Mouse (Mus musculus): ENCODE results near the gene Syne3. TPM values are rescaled to one million over a fixed set of nuclear protein-coding genes. Genes with fewer than 3 reads are reported as not detected.

Gene Syne3
- total RNA-seq (2014; rRNA removed; ENCODE audit: low replicate concordance): 5.0 TPM in 2 replicates
- polyA plus RNA-seq (2015; fragmentation: Nextera tagmentation; extraction: Ambion mirVana): 1.8 TPM in 2 replicates

- no peak for TF ChIP-seq EP300 (IDR thresholded peaks at IDR 0.05; ENCODE audit: low read depth)
- TF ChIP-seq CTCF (IDR thresholded peaks at IDR 0.05; ENCODE audit: low read depth): no peak; the same call in 1 of the 2 replicates
- WGBS: under 1% methylated on average over 58 of the region's 66 CpGs
- H3K4me2 ChIP-seq (ENCODE audit: low read depth, low read length): peak within 1 kb of the TSS; percentile 77
- peak within 1 kb of the TSS; percentile 84 for H3K4me3 ChIP-seq (ENCODE audit: low read depth, low read length)
- no peaks in the 10 kb centered on the region for H3K27me3 ChIP-seq (ENCODE audit: control insufficient read depth, insufficient read depth, low read length)
- peak within 1 kb of the TSS; percentile 61 for H3K9ac ChIP-seq (replicated peaks; ENCODE audit: low read depth, low read length)
- H3K27ac ChIP-seq (ENCODE audit: low read depth): peak within 1 kb of the TSS; percentile 78
- H3K9me3 ChIP-seq (replicated peaks; ENCODE audit: control insufficient read depth, low read length): no peaks in the 10 kb centered on the region
- ATAC-seq (ENCODE audit: insufficient read depth, low read depth) (peak; percentile 79), DNase-seq (ENCODE audit: low spot score) (peak; percentile 46)
- no peaks in the 10 kb centered on the region for H3K36me3 ChIP-seq (replicated peaks; ENCODE audit: control insufficient read depth, insufficient read depth, low read length)
- peaks cover 22% of the 10 kb centered on the region for H3K4me1 ChIP-seq (ENCODE audit: control insufficient read depth, insufficient read depth)
Observed at GRCm38 (mm10) chr12:105009370-105010212, at the start of gene Syne3. Syne3 (minus strand) TSS chr12:105009809.

GRCm38 (mm10) chr12:105055308-105055707 lies 45.7 kb upstream of the Syne3 start:
- no peak for TF ChIP-seq EP300 (IDR thresholded peaks at IDR 0.05; ENCODE audit: low read depth)
- TF ChIP-seq CTCF (IDR thresholded peaks at IDR 0.05; ENCODE audit: low read depth): no peak
- no peaks in the 10 kb centered on the region for H3K9me3 ChIP-seq (replicated peaks; ENCODE audit: control insufficient read depth, low read length)
- no peak overlapping the region for H3K27ac ChIP-seq (ENCODE audit: low read depth)
- DNase-seq (ENCODE audit: low spot score): no peak
- H3K9ac ChIP-seq (replicated peaks; ENCODE audit: low read depth, low read length): no peak overlapping the region
- H3K4me3 ChIP-seq (ENCODE audit: low read depth, low read length): no peak overlapping the region
- WGBS: 75% methylated on average over 6 of the region's 6 CpGs
- no peak for ATAC-seq (ENCODE audit: insufficient read depth, low read depth)
- no peaks in the 10 kb centered on the region for H3K36me3 ChIP-seq (replicated peaks; ENCODE audit: control insufficient read depth, insufficient read depth, low read length)
- H3K27me3 ChIP-seq (ENCODE audit: control insufficient read depth, insufficient read depth, low read length): no peaks in the 10 kb centered on the region
- no peak overlapping the region for H3K4me2 ChIP-seq (ENCODE audit: low read depth, low read length)
- no peaks in the 10 kb centered on the region for H3K4me1 ChIP-seq (ENCODE audit: control insufficient read depth, insufficient read depth)

GRCm38 (mm10) chr12:105054041-105054440 lies 44.4 kb upstream of the Syne3 start:
- Histone ChIP-seq H3K27me3 (ENCODE audit: control insufficient read depth, insufficient read depth, low read length) (no peaks in the 10 kb centered on the region), H3K4me3 (ENCODE audit: low read depth, low read length) (no peak overlapping the region), H3K4me2 (ENCODE audit: low read depth, low read length) (no peak overlapping the region), H3K36me3 (replicated peaks; ENCODE audit: control insufficient read depth, insufficient read depth, low read length) (no peaks in the 10 kb centered on the region), H3K4me1 (ENCODE audit: control insufficient read depth, insufficient read depth) (no peaks in the 10 kb centered on the region), H3K9ac (replicated peaks; ENCODE audit: low read depth, low read length) (no peak overlapping the region), H3K9me3 (replicated peaks; ENCODE audit: control insufficient read depth, low read length) (no peaks in the 10 kb centered on the region), H3K27ac (ENCODE audit: low read depth) (no peak overlapping the region)
- no peak for DNase-seq (ENCODE audit: low spot score)
- no peak for TF ChIP-seq EP300 (IDR thresholded peaks at IDR 0.05; ENCODE audit: low read depth)
- no peak for TF ChIP-seq CTCF (IDR thresholded peaks at IDR 0.05; ENCODE audit: low read depth)
- 89% methylated on average over 15 of the region's 15 CpGs for WGBS
- ATAC-seq (ENCODE audit: insufficient read depth, low read depth): no peak

GRCm38 (mm10) chr12:105050898-105051297 lies 41.3 kb upstream of the Syne3 start:
- Histone ChIP-seq H3K27ac (ENCODE audit: low read depth) (no peak overlapping the region), H3K4me1 (ENCODE audit: control insufficient read depth, insufficient read depth) (no peaks in the 10 kb centered on the region), H3K9me3 (replicated peaks; ENCODE audit: control insufficient read depth, low read length) (no peaks in the 10 kb centered on the region), H3K36me3 (replicated peaks; ENCODE audit: control insufficient read depth, insufficient read depth, low read length) (no peaks in the 10 kb centered on the region), H3K9ac (replicated peaks; ENCODE audit: low read depth, low read length) (no peak overlapping the region), H3K4me2 (ENCODE audit: low read depth, low read length) (no peak overlapping the region), H3K4me3 (ENCODE audit: low read depth, low read length) (no peak overlapping the region), H3K27me3 (ENCODE audit: control insufficient read depth, insufficient read depth, low read length) (no peaks in the 10 kb centered on the region)
- DNase-seq (ENCODE audit: low spot score) (peak; percentile 17), ATAC-seq (ENCODE audit: insufficient read depth, low read depth) (no peak)
- WGBS: 11% methylated on average over 4 of the region's 4 CpGs
- TF ChIP-seq CTCF (IDR thresholded peaks at IDR 0.05; ENCODE audit: low read depth) (peak; percentile 61), EP300 (IDR thresholded peaks at IDR 0.05; ENCODE audit: low read depth) (no peak)

GRCm38 (mm10) chr12:105049813-105050212 lies 40.2 kb upstream of the Syne3 start:
- Histone ChIP-seq H3K27me3 (ENCODE audit: control insufficient read depth, insufficient read depth, low read length) (no peaks in the 10 kb centered on the region), H3K4me1 (ENCODE audit: control insufficient read depth, insufficient read depth) (no peaks in the 10 kb centered on the region), H3K27ac (ENCODE audit: low read depth) (no peak overlapping the region), H3K4me3 (ENCODE audit: low read depth, low read length) (no peak overlapping the region), H3K9ac (replicated peaks; ENCODE audit: low read depth, low read length) (no peak overlapping the region), H3K36me3 (replicated peaks; ENCODE audit: control insufficient read depth, insufficient read depth, low read length) (no peaks in the 10 kb centered on the region), H3K4me2 (ENCODE audit: low read depth, low read length) (no peak overlapping the region), H3K9me3 (replicated peaks; ENCODE audit: control insufficient read depth, low read length) (no peaks in the 10 kb centered on the region)
- WGBS: 69% methylated on average over 12 of the region's 12 CpGs
- no peak for DNase-seq (ENCODE audit: low spot score)
- TF ChIP-seq CTCF (IDR thresholded peaks at IDR 0.05; ENCODE audit: low read depth): no peak
- TF ChIP-seq EP300 (IDR thresholded peaks at IDR 0.05; ENCODE audit: low read depth): no peak
- ATAC-seq (ENCODE audit: insufficient read depth, low read depth): no peak

Measured in heart, postnatal 0 days (tissue).